Mouse (Mus musculus): ENCODE measurements around the gene Spock2. TPM values are rescaled to one million over a fixed set of nuclear protein-coding genes. Genes with fewer than 3 reads are reported as not detected.

Spock2 gene
- polyA plus RNA-seq (2014; fragmentation: Nextera tagmentation; extraction: Ambion mirVana): 3.8 and 5.7 TPM in 2 replicates

DNA sequence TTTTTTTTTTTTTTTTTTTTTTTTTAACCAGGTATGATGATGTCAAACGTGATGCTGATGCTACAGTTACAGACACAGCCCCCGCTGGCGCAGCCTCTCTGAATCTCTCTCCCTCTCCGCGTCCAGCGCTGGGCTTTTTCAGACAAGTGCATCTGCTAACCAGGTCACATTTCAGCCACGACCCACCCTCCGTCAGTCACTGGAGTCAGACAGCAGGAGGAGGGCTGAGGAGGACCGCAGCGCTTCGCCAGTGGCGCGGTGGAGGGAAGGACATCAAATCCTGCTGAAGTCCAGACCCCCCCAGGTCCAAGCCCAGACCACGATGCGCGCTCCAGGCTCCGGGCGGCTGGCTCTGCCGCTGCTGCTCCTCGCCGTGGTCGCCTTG is at the start of gene Spock2:
TSS of gene Spock2 (plus strand) at position 74 of the 385 bp plus-strand sequence.
- Histone ChIP-seq H3K4me3 (ENCODE audit: low read depth, low read length) (peak within 1 kb of the TSS; percentile 57), H3K27me3 (ENCODE audit: control insufficient read depth, insufficient read depth, low read length) (0 out of 2 replicates have a peak, but pooled peaks cover 8% of the 10 kb centered on the region), H3K9me3 (ENCODE audit: control insufficient read depth, low read depth, low read length) (no peaks in the 10 kb centered on the region), H3K4me2 (replicated peaks; ENCODE audit: low read depth, low read length) (peak within 1 kb of the TSS; percentile 99), H3K4me1 (ENCODE audit: control insufficient read depth, insufficient read depth, low read length) (peaks cover 13% of the 10 kb centered on the region; the same call in 1 of the 2 replicates), H3K27ac (ENCODE audit: low read length) (peak within 1 kb of the TSS; percentile 11; the same call in 1 of the 2 replicates), H3K36me3 (ENCODE audit: control insufficient read depth, insufficient read depth, low read length) (no peaks in the 10 kb centered on the region), H3K9ac (replicated peaks; ENCODE audit: low read depth, low read length) (peak within 1 kb of the TSS; percentile 60)
- 2% methylated on average over 22 of the region's 22 CpGs for WGBS
- no peak; the same call in 1 of the 2 replicates for ATAC-seq (ENCODE audit: insufficient number of reproducible peaks, insufficient read depth, low FRiP score, low read depth)

GRCm38 (mm10) chr10:60062173-60062572 is 43.8 kb upstream of the Spock2 start:
- Histone ChIP-seq H3K4me3 (ENCODE audit: low read depth, low read length) (no peak overlapping the region), H3K9ac (replicated peaks; ENCODE audit: low read depth, low read length) (no peak overlapping the region), H3K9me3 (ENCODE audit: control insufficient read depth, low read depth, low read length) (0 out of 2 replicates have a peak, but pooled peaks cover 5% of the 10 kb centered on the region), H3K36me3 (ENCODE audit: control insufficient read depth, insufficient read depth, low read length) (no peaks in the 10 kb centered on the region; the same call in 1 of the 2 replicates), H3K4me1 (ENCODE audit: control insufficient read depth, insufficient read depth, low read length) (no peaks in the 10 kb centered on the region), H3K4me2 (replicated peaks; ENCODE audit: low read depth, low read length) (no peak overlapping the region), H3K27ac (ENCODE audit: low read length) (no peak overlapping the region), H3K27me3 (ENCODE audit: control insufficient read depth, insufficient read depth, low read length) (no peaks in the 10 kb centered on the region)
- 79% methylated on average over 5 of the region's 5 CpGs for WGBS
- ATAC-seq (ENCODE audit: insufficient number of reproducible peaks, insufficient read depth, low FRiP score, low read depth): no peak

DNA sequence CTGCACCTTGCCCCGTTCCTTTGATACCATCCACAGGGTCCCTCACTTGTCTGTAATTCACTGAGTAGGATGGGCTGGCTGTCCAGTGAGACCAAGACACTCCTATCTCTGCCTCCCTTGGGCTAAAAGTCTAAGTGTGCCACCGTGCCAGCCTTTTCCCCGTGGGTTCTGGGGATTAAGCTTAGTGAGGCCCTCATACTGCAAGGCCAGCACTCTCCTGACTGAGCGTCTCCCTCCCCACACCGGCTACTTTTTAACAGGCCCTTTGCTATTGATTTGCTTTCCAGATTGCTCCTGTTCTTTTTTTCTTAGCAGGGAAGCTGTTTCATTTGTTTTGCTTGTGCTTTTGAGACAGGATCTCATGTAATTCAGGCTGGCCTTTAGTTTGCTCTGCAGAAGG is 43.1 kb upstream of the Spock2 start:
- H3K27ac ChIP-seq (ENCODE audit: low read length): no peak overlapping the region
- WGBS: 40% methylated on average over 5 of the region's 5 CpGs
- no peak for ATAC-seq (ENCODE audit: insufficient number of reproducible peaks, insufficient read depth, low FRiP score, low read depth)

GRCm38 (mm10) chr10:60066524-60066923 is 39.5 kb upstream of the Spock2 start:
- Histone ChIP-seq H3K4me2 (replicated peaks; ENCODE audit: low read depth, low read length) (no peak overlapping the region), H3K4me3 (ENCODE audit: low read depth, low read length) (no peak overlapping the region), H3K9ac (replicated peaks; ENCODE audit: low read depth, low read length) (no peak overlapping the region), H3K4me1 (ENCODE audit: control insufficient read depth, insufficient read depth, low read length) (no peaks in the 10 kb centered on the region), H3K36me3 (ENCODE audit: control insufficient read depth, insufficient read depth, low read length) (no peaks in the 10 kb centered on the region; the same call in 1 of the 2 replicates), H3K27ac (ENCODE audit: low read length) (no peak overlapping the region), H3K9me3 (ENCODE audit: control insufficient read depth, low read depth, low read length) (no peaks in the 10 kb centered on the region), H3K27me3 (ENCODE audit: control insufficient read depth, insufficient read depth, low read length) (no peaks in the 10 kb centered on the region)
- ATAC-seq (ENCODE audit: insufficient number of reproducible peaks, insufficient read depth, low FRiP score, low read depth): no peak
- WGBS: 61% methylated on average over 3 of the region's 3 CpGs

More for the DNA sequence above, 43.1 kb upstream of the Spock2 start:
- H3K9ac ChIP-seq (replicated peaks; ENCODE audit: low read depth, low read length): no peak overlapping the region
- no peak overlapping the region for H3K4me2 ChIP-seq (replicated peaks; ENCODE audit: low read depth, low read length)
- no peaks in the 10 kb centered on the region; the same call in 1 of the 2 replicates for H3K36me3 ChIP-seq (ENCODE audit: control insufficient read depth, insufficient read depth, low read length)
- no peaks in the 10 kb centered on the region for H3K4me1 ChIP-seq (ENCODE audit: control insufficient read depth, insufficient read depth, low read length)
- H3K27me3 ChIP-seq (ENCODE audit: control insufficient read depth, insufficient read depth, low read length): no peaks in the 10 kb centered on the region
- no peak overlapping the region for H3K4me3 ChIP-seq (ENCODE audit: low read depth, low read length)
- no peaks in the 10 kb centered on the region for H3K9me3 ChIP-seq (ENCODE audit: control insufficient read depth, low read depth, low read length)

GRCm38 (mm10) chr10:60075159-60075558 is 30.9 kb upstream of the Spock2 start:
- ATAC-seq (ENCODE audit: insufficient number of reproducible peaks, insufficient read depth, low FRiP score, low read depth): no peak
- 91% methylated on average over 1 of the region's 1 CpGs for WGBS
- no peak overlapping the region for H3K4me2 ChIP-seq (replicated peaks; ENCODE audit: low read depth, low read length)

GRCm38 (mm10) chr10:60077226-60077625 is 28.8 kb upstream of the Spock2 start:
- no peaks in the 10 kb centered on the region for H3K27me3 ChIP-seq (ENCODE audit: control insufficient read depth, insufficient read depth, low read length)
- peaks cover 22% of the 10 kb centered on the region for H3K4me1 ChIP-seq (ENCODE audit: control insufficient read depth, insufficient read depth, low read length)
- H3K4me3 ChIP-seq (ENCODE audit: low read depth, low read length): no peak overlapping the region
- no peaks in the 10 kb centered on the region for H3K9me3 ChIP-seq (ENCODE audit: control insufficient read depth, low read depth, low read length)
- no peak overlapping the region for H3K4me2 ChIP-seq (replicated peaks; ENCODE audit: low read depth, low read length)
- 93% methylated on average over 7 of the region's 7 CpGs for WGBS
- no peak overlapping the region for H3K9ac ChIP-seq (replicated peaks; ENCODE audit: low read depth, low read length)
- ATAC-seq (ENCODE audit: insufficient number of reproducible peaks, insufficient read depth, low FRiP score, low read depth): no peak
- H3K36me3 ChIP-seq (ENCODE audit: control insufficient read depth, insufficient read depth, low read length): no peaks in the 10 kb centered on the region
- H3K27ac ChIP-seq (ENCODE audit: low read length): no peak overlapping the region

More at GRCm38 (mm10) chr10:60075159-60075558, 30.9 kb upstream of the Spock2 start:
- no peak overlapping the region for H3K9ac ChIP-seq (replicated peaks; ENCODE audit: low read depth, low read length)
- H3K4me1 ChIP-seq (ENCODE audit: control insufficient read depth, insufficient read depth, low read length): peaks cover 8% of the 10 kb centered on the region; the same call in 1 of the 2 replicates
- H3K36me3 ChIP-seq (ENCODE audit: control insufficient read depth, insufficient read depth, low read length): no peaks in the 10 kb centered on the region
- H3K9me3 ChIP-seq (ENCODE audit: control insufficient read depth, low read depth, low read length): no peaks in the 10 kb centered on the region
- H3K27ac ChIP-seq (ENCODE audit: low read length): no peak overlapping the region
- H3K4me3 ChIP-seq (ENCODE audit: low read depth, low read length): no peak overlapping the region
- no peaks in the 10 kb centered on the region for H3K27me3 ChIP-seq (ENCODE audit: control insufficient read depth, insufficient read depth, low read length)

DNA sequence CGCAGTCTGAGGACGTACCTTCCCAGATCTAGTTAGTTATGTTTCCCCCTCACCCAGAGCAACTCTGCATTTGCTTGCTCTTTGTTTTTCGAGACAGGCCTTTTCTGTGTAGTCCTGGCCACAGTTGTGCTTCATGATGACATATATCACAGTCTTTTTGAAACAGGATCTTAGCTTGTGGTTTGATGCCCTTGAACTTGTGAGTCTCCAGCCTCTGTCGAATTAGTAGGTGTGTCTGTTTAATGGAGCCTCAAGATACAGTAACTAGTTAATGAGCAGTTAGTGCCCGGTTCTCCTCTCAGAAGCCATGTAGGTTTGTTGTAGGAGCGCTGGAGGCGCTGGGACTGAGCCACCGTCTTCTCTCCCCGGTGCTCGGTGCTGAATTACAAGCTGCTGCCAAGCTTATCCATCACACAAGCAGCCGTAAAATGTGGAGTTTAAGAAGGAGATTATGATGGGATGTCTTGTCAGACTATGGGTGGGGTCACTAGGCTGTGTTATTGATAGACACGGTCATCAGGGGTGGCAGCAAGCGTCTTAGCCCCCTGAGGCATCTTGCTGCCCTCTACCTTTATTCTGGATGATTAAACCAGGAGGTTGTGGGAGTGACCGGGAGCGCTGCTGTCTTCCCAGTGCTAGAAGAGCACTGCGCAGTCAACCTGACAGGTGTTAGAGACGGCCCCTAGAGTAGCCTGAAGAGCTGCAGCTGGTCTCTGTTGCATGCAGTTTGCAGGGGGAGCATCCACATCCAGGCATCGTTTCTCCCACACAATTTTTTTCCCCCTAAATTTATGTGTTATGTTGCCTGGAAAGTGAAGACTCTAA is 28.1 kb upstream of the Spock2 start:
- Histone ChIP-seq H3K4me3 (ENCODE audit: low read depth, low read length) (no peak overlapping the region), H3K27ac (ENCODE audit: low read length) (no peak overlapping the region), H3K27me3 (ENCODE audit: control insufficient read depth, insufficient read depth, low read length) (no peaks in the 10 kb centered on the region), H3K9me3 (ENCODE audit: control insufficient read depth, low read depth, low read length) (no peaks in the 10 kb centered on the region), H3K36me3 (ENCODE audit: control insufficient read depth, insufficient read depth, low read length) (no peaks in the 10 kb centered on the region), H3K4me2 (replicated peaks; ENCODE audit: low read depth, low read length) (no peak overlapping the region), H3K4me1 (ENCODE audit: control insufficient read depth, insufficient read depth, low read length) (peaks cover 22% of the 10 kb centered on the region), H3K9ac (replicated peaks; ENCODE audit: low read depth, low read length) (no peak overlapping the region)
- ATAC-seq (ENCODE audit: insufficient number of reproducible peaks, insufficient read depth, low FRiP score, low read depth): peak; percentile 33; the same call in 1 of the 2 replicates
- 46% methylated on average over 18 of the region's 18 CpGs for WGBS

- 53% methylated on average over 5 of the region's 5 CpGs for WGBS
- peak; percentile 54; the same call in 1 of the 2 replicates for ATAC-seq (ENCODE audit: insufficient number of reproducible peaks, insufficient read depth, low FRiP score, low read depth)
- H3K36me3 ChIP-seq (ENCODE audit: control insufficient read depth, insufficient read depth, low read length): no peaks in the 10 kb centered on the region
- H3K9ac ChIP-seq (replicated peaks; ENCODE audit: low read depth, low read length): no peak overlapping the region
- H3K4me1 ChIP-seq (ENCODE audit: control insufficient read depth, insufficient read depth, low read length): peaks cover 22% of the 10 kb centered on the region
- no peak overlapping the region for H3K4me3 ChIP-seq (ENCODE audit: low read depth, low read length)
- no peaks in the 10 kb centered on the region for H3K27me3 ChIP-seq (ENCODE audit: control insufficient read depth, insufficient read depth, low read length)
- H3K4me2 ChIP-seq (replicated peaks; ENCODE audit: low read depth, low read length): no peak overlapping the region
- no peaks in the 10 kb centered on the region for H3K9me3 ChIP-seq (ENCODE audit: control insufficient read depth, low read depth, low read length)
- H3K27ac ChIP-seq (ENCODE audit: low read length): no peak overlapping the region; the same call in 1 of the 2 replicates
These were observed 27.5 kb upstream of the Spock2 start for GRCm38 (mm10) chr10:60078561-60078917.

All from stomach, embryonic 14.5 days (tissue).